Mouse (Mus musculus): Measurements from ENCODE around the gene Olfr136.

Gene Olfr136

DNA sequence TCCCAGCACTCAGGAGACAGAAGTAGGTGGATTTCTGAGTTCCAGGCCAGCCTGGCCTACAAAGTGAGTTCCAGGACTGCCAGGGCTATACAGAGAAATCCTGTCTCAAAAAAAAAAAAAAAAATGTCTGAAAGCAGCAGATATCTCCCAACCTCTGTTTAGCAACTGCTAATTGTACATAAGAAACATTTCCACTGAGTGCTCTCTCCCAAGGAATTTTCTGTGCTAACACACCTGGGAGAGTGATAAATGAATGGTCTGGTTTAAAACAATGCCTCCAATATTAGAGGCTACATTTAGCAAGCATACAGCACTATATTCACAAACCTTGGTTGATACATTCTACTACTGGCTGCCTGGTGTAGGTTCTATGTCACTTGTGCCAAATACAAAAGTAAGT is at the start of gene Olfr136:
Gene Olfr136 (plus strand): TSS at position 301 of the 400 bp plus-strand sequence.
- H3K4me1 ChIP-seq (replicated peaks; ENCODE audit: low read depth, low read length): no peaks in the 10 kb centered on the region
- no peaks in the 10 kb centered on the region for H3K36me3 ChIP-seq (ENCODE audit: insufficient read depth, low read length)
- H3K27me3 ChIP-seq (ENCODE audit: insufficient read depth, low read length): no peaks in the 10 kb centered on the region
- peaks cover 23% of the 10 kb centered on the region for H3K9me3 ChIP-seq (ENCODE audit: low read length)
- H3K4me3 ChIP-seq (replicated peaks; ENCODE audit: low read length): no peak within 1 kb of the TSS
- no peak for TF ChIP-seq CTCF (conservative IDR thresholded peaks at IDR 0.05; ENCODE audit: low read length)
- TF ChIP-seq POU5F1 (IDR thresholded peaks at IDR 0.05; ENCODE audit: borderline replicate concordance, low read length): no peak
- no peak for TF ChIP-seq NANOG (IDR thresholded peaks at IDR 0.05; ENCODE audit: borderline replicate concordance, low read length)

DNA sequence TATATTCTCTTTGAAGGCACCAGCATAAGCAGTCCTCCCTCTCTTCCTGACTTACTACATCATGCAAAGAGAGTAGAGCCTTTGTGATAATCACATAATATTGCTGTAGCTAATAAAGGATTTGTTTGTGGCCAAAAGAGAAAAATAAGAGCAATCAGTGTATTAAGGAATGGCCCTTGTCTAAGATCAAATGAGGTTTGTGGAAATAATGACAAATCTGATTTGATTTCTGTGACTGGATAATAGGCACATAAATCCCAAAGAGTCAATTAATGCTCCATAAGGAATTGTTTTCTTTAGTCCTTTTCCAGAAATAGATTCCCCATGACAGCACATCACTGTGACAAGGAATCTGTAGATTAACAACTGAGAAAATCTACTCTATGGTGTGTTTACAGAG is 22.2 kb upstream of the Olfr136 start, which contains the start of gene Olfr137:
Gene Olfr137 (minus strand): TSS at position 101 of the 400 bp plus-strand sequence.
- TF ChIP-seq POU5F1 (IDR thresholded peaks at IDR 0.05; ENCODE audit: borderline replicate concordance, low read length) (no peak), CTCF (conservative IDR thresholded peaks at IDR 0.05; ENCODE audit: low read length) (no peak), NANOG (IDR thresholded peaks at IDR 0.05; ENCODE audit: borderline replicate concordance, low read length) (no peak)
- Histone ChIP-seq H3K36me3 (ENCODE audit: insufficient read depth, low read length) (no peaks in the 10 kb centered on the region), H3K4me3 (replicated peaks; ENCODE audit: low read length) (no peak within 1 kb of the TSS), H3K27me3 (ENCODE audit: insufficient read depth, low read length) (no peaks in the 10 kb centered on the region), H3K9me3 (ENCODE audit: low read length) (no peaks in the 10 kb centered on the region), H3K4me1 (replicated peaks; ENCODE audit: low read depth, low read length) (no peaks in the 10 kb centered on the region)
